Comparison of ENCODE assay signal across 25 mouse cellular contexts in the genomic region with DNA sequence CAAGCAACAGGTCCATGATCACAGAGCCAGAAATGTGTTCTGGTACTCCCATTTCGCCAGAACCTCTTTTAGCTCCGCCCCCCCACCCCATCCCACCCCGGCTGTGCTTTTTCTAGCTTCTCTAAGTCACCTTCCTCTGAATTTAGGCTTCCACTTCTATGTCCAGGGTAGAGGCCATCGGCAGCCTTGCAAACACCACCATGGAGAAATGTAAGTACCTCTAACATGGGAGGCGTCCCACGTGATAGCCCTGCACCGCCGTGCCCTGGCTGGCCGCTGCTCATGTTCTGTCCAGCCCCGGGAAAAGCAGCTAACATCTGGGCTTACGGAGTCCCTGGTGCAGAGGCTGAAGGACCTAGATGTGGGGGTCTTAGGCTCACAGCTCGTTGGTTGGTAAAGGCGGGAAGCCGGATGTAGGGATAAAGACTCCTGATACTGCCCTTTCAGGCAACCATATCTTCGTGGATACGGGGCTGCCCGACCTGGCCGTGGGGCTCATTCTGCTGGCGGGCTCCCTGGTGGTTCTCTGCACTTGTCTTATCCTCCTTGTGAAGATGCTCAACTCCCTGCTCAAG. TPM values are rescaled to one million over a fixed set of nuclear protein-coding genes. Genes with fewer than 3 reads are reported as not detected.
DNase-seq lines count a peak whose midpoint lies in the region; ATAC-seq lines count a peak whose summit lies in the region.
"Had no signal": no experiment of that assay in that cellular context is flagged by ENCODE, and none has a peak within 500 bp of the region (broad histone marks: within the 10 kb centered on the region; RNA-seq: fewer than 3 reads in every experiment).

No protein-coding gene starts in this region.

- H3K4me1 ChIP-seq in midbrain, embryonic 11.5 days (ENCODE audit: control insufficient read depth, insufficient read depth, low read length), result peaks cover 5% of the 10 kb centered on the region; the same call in 1 of the 2 replicates
- H3K4me1 ChIP-seq in midbrain, embryonic 14.5 days (ENCODE audit: control insufficient read depth, insufficient read depth, low read length), result peaks cover 8% of the 10 kb centered on the region

- no peaks in the 10 kb centered on the region for H3K36me3 ChIP-seq in midbrain, embryonic 11.5 days (ENCODE audit: control insufficient read depth, insufficient read depth, low read length)
- no peaks in the 10 kb centered on the region for H3K36me3 ChIP-seq in midbrain, embryonic 14.5 days (ENCODE audit: control insufficient read depth, insufficient read depth, low read length)
- H3K36me3 ChIP-seq: embryonic facial prominence, embryonic 13.5 days; embryonic facial prominence, embryonic 15.5 days; forebrain, embryonic 10.5 days; forebrain, embryonic 12.5 days had no signal

- H3K4me3 ChIP-seq in midbrain, embryonic 11.5 days (ENCODE audit: low read depth, low read length), result no peak overlapping the region
- no peak overlapping the region for H3K4me3 ChIP-seq in midbrain, embryonic 14.5 days (replicated peaks; ENCODE audit: low read depth, low read length)
- H3K4me3 ChIP-seq: embryonic facial prominence, embryonic 13.5 days; embryonic facial prominence, embryonic 15.5 days; erythroblast, embryonic 14.5 days; forebrain, embryonic 10.5 days; forebrain, embryonic 12.5 days had no signal

- DNase-seq in kidney, adult 18-20 months, result peak; percentile 35
- no peak for DNase-seq in kidney, postnatal 10 days
- DNase-seq in kidney, adult 9 months, result peak; percentile 64
- DNase-seq in kidney, adult 11 months, result no peak
- peak; percentile 56 for DNase-seq in midbrain, embryonic 11.5 days (ENCODE audit: low spot score, missing footprints)
- DNase-seq in midbrain, embryonic 14.5 days, result no peak
- DNase-seq in layer of hippocampus, adult 9-11 months, result no peak
- DNase-seq: adrenal gland, adult 2 months; adrenal gland, postnatal 10 days; adrenal gland, postnatal 25 days; cerebellum, adult 11 months; cerebellum, adult 18-20 months; cerebellum, adult 8-10 months; cerebellum, adult 9-11 months; cerebellum, postnatal 14 days; cerebellum, postnatal 36 days; embryo, embryonic 11 days had no signal

- H3K9ac ChIP-seq in midbrain, embryonic 11.5 days (ENCODE audit: low read length), result no peak overlapping the region
- no peak overlapping the region for H3K9ac ChIP-seq in midbrain, embryonic 14.5 days (replicated peaks; ENCODE audit: low read length)
- H3K9ac ChIP-seq: embryonic facial prominence, embryonic 13.5 days; embryonic facial prominence, embryonic 15.5 days; forebrain, embryonic 12.5 days had no signal

- no peak overlapping the region for H3K4me2 ChIP-seq in midbrain, embryonic 11.5 days
- H3K4me2 ChIP-seq in midbrain, embryonic 14.5 days (ENCODE audit: low read length), result no peak overlapping the region
- H3K4me2 ChIP-seq: embryonic facial prominence, embryonic 13.5 days; embryonic facial prominence, embryonic 15.5 days; forebrain, embryonic 12.5 days had no signal

- no peak for ATAC-seq in midbrain, embryonic 11.5 days (ENCODE audit: low FRiP score)
- ATAC-seq in midbrain, embryonic 14.5 days (ENCODE audit: low FRiP score, low TSS enrichment), result no peak
- ATAC-seq: forebrain, embryonic 14.5 days had no signal

- no peaks in the 10 kb centered on the region for H3K27me3 ChIP-seq in midbrain, embryonic 11.5 days (ENCODE audit: control insufficient read depth, insufficient read depth, low read length)
- H3K27me3 ChIP-seq in midbrain, embryonic 14.5 days (ENCODE audit: control insufficient read depth, insufficient read depth, low read length), result no peaks in the 10 kb centered on the region

- H3K9me3 ChIP-seq in midbrain, embryonic 11.5 days (ENCODE audit: control insufficient read depth, low read length), result no peaks in the 10 kb centered on the region
- H3K9me3 ChIP-seq in midbrain, embryonic 14.5 days (ENCODE audit: control insufficient read depth, low read length), result no peaks in the 10 kb centered on the region
- H3K9me3 ChIP-seq: embryonic facial prominence, embryonic 13.5 days; embryonic facial prominence, embryonic 15.5 days; forebrain, embryonic 10.5 days; forebrain, embryonic 12.5 days had no signal

- no peak overlapping the region for H3K27ac ChIP-seq in midbrain, embryonic 11.5 days (ENCODE audit: low read depth, low read length)
- no peak overlapping the region for H3K27ac ChIP-seq in midbrain, embryonic 14.5 days (replicated peaks; ENCODE audit: low read depth, low read length)
- H3K27ac ChIP-seq: embryonic facial prominence, embryonic 13.5 days; embryonic facial prominence, embryonic 15.5 days; forebrain, embryonic 10.5 days; forebrain, embryonic 12.5 days had no signal

- WGBS in midbrain, embryonic 11.5 days, result 83% methylated on average over 19 of the region's 19 CpGs
- WGBS in midbrain, embryonic 14.5 days, result 86% methylated on average over 19 of the region's 19 CpGs

RNA-seq across cellular contexts. Expression of a gene that starts 6.4 kb away (rescaled TPM):
- polyA plus RNA-seq in midbrain, embryonic 11.5 days (2014; fragmentation: Nextera tagmentation; extraction: Ambion mirVana), result not detected in 2 replicates
- 0.59 TPM in 1 of 2 replicates, not detected in the other for polyA plus RNA-seq in midbrain, embryonic 14.5 days (2014; fragmentation: Nextera tagmentation; extraction: Ambion mirVana)
- polyA plus RNA-seq: adrenal gland, adult 2 months; C2C12; embryonic facial prominence, embryonic 11.5 days; embryonic facial prominence, embryonic 13.5 days; embryonic facial prominence, embryonic 15.5 days; erythroblast, embryonic 14.5 days; forebrain, embryonic 10.5 days; forebrain, embryonic 12.5 days had no signal

RNA-seq across cellular contexts. Expression of a gene that starts 10.6 kb away (rescaled TPM):
- not detected in 2 replicates for polyA plus RNA-seq in midbrain, embryonic 11.5 days (2014; fragmentation: Nextera tagmentation; extraction: Ambion mirVana)
- polyA plus RNA-seq in midbrain, embryonic 14.5 days (2014; fragmentation: Nextera tagmentation; extraction: Ambion mirVana), result not detected in 2 replicates
- polyA plus RNA-seq: adrenal gland, adult 2 months; C2C12; embryonic facial prominence, embryonic 11.5 days; embryonic facial prominence, embryonic 13.5 days; erythroblast, embryonic 14.5 days; forebrain, embryonic 10.5 days; forebrain, embryonic 12.5 days; forebrain, embryonic 14.5 days had no signal

RNA-seq across cellular contexts. Expression of a gene that starts 18.0 kb away (rescaled TPM):
- polyA plus RNA-seq in midbrain, embryonic 11.5 days (2014; fragmentation: Nextera tagmentation; extraction: Ambion mirVana), result 0.14 TPM in 1 of 2 replicates, not detected in the other
- polyA plus RNA-seq in midbrain, embryonic 14.5 days (2014; fragmentation: Nextera tagmentation; extraction: Ambion mirVana), result not detected in 2 replicates
- polyA plus RNA-seq: C2C12; embryonic facial prominence, embryonic 11.5 days; forebrain, embryonic 10.5 days; forebrain, embryonic 12.5 days; forebrain, embryonic 14.5 days had no signal

RNA-seq across cellular contexts. Expression of a gene that starts 36.2 kb away (rescaled TPM):
- polyA plus RNA-seq in midbrain, embryonic 11.5 days (2014; fragmentation: Nextera tagmentation; extraction: Ambion mirVana), result 42.0 and 52.3 TPM in 2 replicates
- polyA plus RNA-seq in midbrain, embryonic 14.5 days (2014; fragmentation: Nextera tagmentation; extraction: Ambion mirVana), result 41.8 and 44.0 TPM in 2 replicates

RNA-seq across cellular contexts. Expression of a gene that starts 39.1 kb away (rescaled TPM):
- 0.37 and 0.72 TPM in 2 replicates for polyA plus RNA-seq in midbrain, embryonic 11.5 days (2014; fragmentation: Nextera tagmentation; extraction: Ambion mirVana)
- polyA plus RNA-seq in midbrain, embryonic 14.5 days (2014; fragmentation: Nextera tagmentation; extraction: Ambion mirVana), result 0.30 and 0.33 TPM in 2 replicates
- polyA plus RNA-seq: erythroblast, embryonic 14.5 days had no signal

Comparison
In these comparisons a context has a peak if more than half of its experiments do, and no peak if none do; other contexts are left out.
1. DNase-seq: peak in kidney, adult 18-20 months (single experiment), kidney, adult 9 months (single experiment) and midbrain, embryonic 11.5 days (single experiment); none in kidney, postnatal 10 days (single experiment), kidney, adult 11 months (single experiment), midbrain, embryonic 14.5 days (single experiment) and layer of hippocampus, adult 9-11 months (single experiment).